Mouse (Mus musculus) lung, adult 10 weeks (tissue): Measurements from ENCODE around the gene Smagp. TPM values are rescaled to one million over a fixed set of nuclear protein-coding genes. Genes with fewer than 3 reads are reported as not detected.

Experiments used
- polyA plus RNA-seq: library from polyadenylated mRNA; stranded (reverse); fragments of 350-450 nt; fragmentation: Illumina TruSeq; extraction: RNeasy Lipid Tissue Mini Kit (QIAGEN cat#74804); gene quantifications from one replicate; pipeline ENCODE4 v1.2.3, GENCODE M21; 2014; ENCODE audit warnings: low read depth, low replicate concordance; ENCODE audit not compliant: insufficient read depth

Smagp gene
- 78.5 TPM for polyA plus RNA-seq

GRCm38 (mm10) chr15:100636700-100637501 lies at the start of gene Smagp:
Gene Smagp, minus strand, starts transcription at chr15:100636940.

GRCm38 (mm10) chr15:100669337-100669736 lies 32.6 kb upstream of the Smagp start, which contains the start of gene Bin2:
Gene Bin2, minus strand, starts transcription at chr15:100669553.

GRCm38 (mm10) chr15:100614996-100615824 lies 21.5 kb downstream of the Smagp start, which contains the start of gene Dazap2:
Gene Dazap2, plus strand, starts transcription at chr15:100615349.

GRCm38 (mm10) chr15:100599276-100600046 lies 37.3 kb downstream of the Smagp start, which contains the start of gene Pou6f1:
Gene Pou6f1, minus strand, starts transcription at chr15:100599984.

Other genes starting within 250 kb of the Smagp start
- gene Gm5475, start 214.8 kb downstream of the Smagp start, polyA plus RNA-seq = not detected
- 18.1 TPM for gene Slc11a2, start 211.9 kb downstream of the Smagp start, polyA plus RNA-seq
- 14.9 TPM for gene Letmd1, start 167.9 kb downstream of the Smagp start, polyA plus RNA-seq
- gene Csrnp2, start 141.5 kb downstream of the Smagp start, polyA plus RNA-seq = 1.3 TPM
- 5.3 TPM for gene Tfcp2, start 84.9 kb downstream of the Smagp start, polyA plus RNA-seq
- gene Pou6f1, start 37.0 kb downstream of the Smagp start, polyA plus RNA-seq = 9.9 TPM
- 204 TPM for gene Dazap2, start 21.6 kb downstream of the Smagp start, polyA plus RNA-seq
- 13.1 TPM for gene Bin2, start 32.6 kb upstream of the Smagp start, polyA plus RNA-seq
- 4.8 TPM for gene Cela1, start 51.0 kb upstream of the Smagp start, polyA plus RNA-seq
- gene Galnt6, start 92.4 kb upstream of the Smagp start, polyA plus RNA-seq = 4.6 TPM
- 2.2 TPM for gene Slc4a8, start 124.8 kb upstream of the Smagp start, polyA plus RNA-seq
- gene Scn8a, start 232.9 kb upstream of the Smagp start, polyA plus RNA-seq = not detected